Mouse (Mus musculus): ENCODE data around the gene BC053393.

DNA sequence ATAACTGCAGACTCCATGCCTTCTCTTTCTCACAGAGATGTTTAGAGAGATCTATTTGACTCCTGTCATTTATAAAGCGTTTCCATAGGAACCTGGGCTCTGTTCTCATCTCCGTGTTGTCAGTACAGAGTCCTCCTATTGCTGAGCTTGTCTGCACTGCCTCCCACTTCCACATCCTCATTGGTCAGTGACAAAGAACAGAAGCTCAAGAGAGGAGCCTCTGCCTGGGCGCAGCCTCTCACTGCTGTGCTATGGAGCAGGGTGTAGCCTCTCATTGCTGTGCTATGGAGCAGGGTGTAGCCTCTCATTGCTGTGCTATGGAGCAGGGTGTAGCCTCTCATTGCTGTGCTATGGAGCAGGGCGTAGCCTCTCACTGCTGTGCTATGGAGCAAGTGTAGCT, 21.6 kb upstream of the BC053393 start:
- TF ChIP-seq CHD2 (IDR thresholded peaks at IDR 0.05; ENCODE audit: low read depth, low read length) (no peak), MAFK (IDR thresholded peaks at IDR 0.05; ENCODE audit: insufficient read depth, low read depth, low read length) (no peak)

All from ES-E14 (cell line).